In genomic region chr15:103060021-103060340, GRCm38 (mm10) we compare ENCODE assay signal across 12 mouse cellular contexts. TPM values are rescaled to one million over a fixed set of nuclear protein-coding genes. Genes with fewer than 3 reads are reported as not detected.
DNase-seq lines count a peak whose midpoint lies in the region; ATAC-seq and TF ChIP-seq lines count a peak whose summit lies in the region.
"Had no signal": no experiment of that assay in that cellular context is flagged by ENCODE, and none has a peak within 500 bp of the region (broad histone marks: within the 10 kb centered on the region; RNA-seq: fewer than 3 reads in every experiment).

No protein-coding gene starts in this region.

- H3K4me2 ChIP-seq in lung, embryonic 14.5 days: peak overlapping the region; percentile 53; the same call in 1 of the 2 replicates
- H3K4me2 ChIP-seq in lung, postnatal 0 days (replicated peaks; ENCODE audit: low read depth, low read length): no peak overlapping the region
- H3K4me2 ChIP-seq in stomach, embryonic 14.5 days (replicated peaks; ENCODE audit: low read depth, low read length): peak overlapping the region; percentile 76

- no peak for ATAC-seq in lung, embryonic 14.5 days (ENCODE audit: insufficient read depth)
- ATAC-seq in lung, postnatal 0 days: no peak
- ATAC-seq in stomach, embryonic 14.5 days (ENCODE audit: insufficient number of reproducible peaks, insufficient read depth, low FRiP score, low read depth): no peak; the same call in 1 of the 2 replicates
- ATAC-seq: activated CD4-positive, CD25-positive, alpha-beta regulatory T cell, adult 4 months had no signal

- TF ChIP-seq EP300 in lung, postnatal 0 days (IDR thresholded peaks at IDR 0.05): no peak

- intact Hi-C loops in left cerebral cortex, postnatal 4 days (cut with DNase I): no loop called here

- H3K4me1 ChIP-seq in lung, embryonic 14.5 days (ENCODE audit: insufficient read depth): peaks cover 5% of the 10 kb centered on the region; the same call in 1 of the 2 replicates
- H3K4me1 ChIP-seq in lung, postnatal 0 days (ENCODE audit: insufficient read depth, low read depth, low read length): no peaks in the 10 kb centered on the region
- H3K4me1 ChIP-seq in limb, embryonic 10.5 days: peaks cover 64% of the 10 kb centered on the region
- H3K4me1 ChIP-seq in stomach, embryonic 14.5 days (ENCODE audit: control insufficient read depth, insufficient read depth, low read length): peaks cover 25% of the 10 kb centered on the region

- H3K27ac ChIP-seq in lung, embryonic 14.5 days (ENCODE audit: low read depth): peak overlapping the region; percentile 0; the same call in 1 of the 2 replicates
- H3K27ac ChIP-seq in lung, postnatal 0 days (ENCODE audit: low read length): no peak overlapping the region
- peak overlapping the region; percentile 86 for H3K27ac ChIP-seq in limb, embryonic 10.5 days
- peak overlapping the region; percentile 98 for H3K27ac ChIP-seq in stomach, embryonic 14.5 days (ENCODE audit: low read length)

- DNase-seq in adrenal gland, postnatal 10 days: peak; percentile 32
- no peak for DNase-seq in adrenal gland, adult 2 months
- no peak for DNase-seq in lung, embryonic 14.5 days
- DNase-seq in lung, postnatal 0 days (ENCODE audit: low spot score): no peak
- peak; percentile 67 for DNase-seq in limb, embryonic 10.5 days (ENCODE audit: low spot score)
- no peak for DNase-seq in right cerebral cortex, postnatal 10 days (ENCODE audit: low spot score in 2 of 2)
- no peak for DNase-seq in left cerebral cortex, postnatal 4 days
- DNase-seq: lung, postnatal 36 days; right cerebral cortex, adult 18-20 months had no signal

- no peak overlapping the region for H3K4me3 ChIP-seq in lung, embryonic 14.5 days (ENCODE audit: low read depth, low read length)
- H3K4me3 ChIP-seq in lung, postnatal 0 days (ENCODE audit: low read depth, low read length): no peak overlapping the region
- peak overlapping the region; percentile 42 for H3K4me3 ChIP-seq in limb, embryonic 10.5 days
- peak overlapping the region; percentile 31 for H3K4me3 ChIP-seq in stomach, embryonic 14.5 days (ENCODE audit: low read depth, low read length)

- 26% methylated on average over 11 of the region's 11 CpGs for WGBS in lung, embryonic 14.5 days
- 29% methylated on average over 11 of the region's 11 CpGs for WGBS in lung, postnatal 0 days
- 0% methylated on average over 11 of the region's 11 CpGs for WGBS in limb, embryonic 10.5 days
- WGBS in stomach, embryonic 14.5 days: 17% methylated on average over 11 of the region's 11 CpGs

- no peak overlapping the region; the same call in 1 of the 2 replicates for H3K9ac ChIP-seq in lung, embryonic 14.5 days
- H3K9ac ChIP-seq in lung, postnatal 0 days (replicated peaks; ENCODE audit: low read depth): no peak overlapping the region
- H3K9ac ChIP-seq in stomach, embryonic 14.5 days (replicated peaks; ENCODE audit: low read depth, low read length): peak overlapping the region; percentile 57

- TF ChIP-seq CTCF in lung, embryonic 14.5 days (IDR thresholded peaks at IDR 0.05; ENCODE audit: low read depth): no peak
- TF ChIP-seq CTCF in lung, postnatal 0 days (IDR thresholded peaks at IDR 0.05): no peak

- H3K36me3 ChIP-seq in lung, embryonic 14.5 days (ENCODE audit: insufficient read depth): no peaks in the 10 kb centered on the region
- no peaks in the 10 kb centered on the region for H3K36me3 ChIP-seq in lung, postnatal 0 days (ENCODE audit: insufficient read depth, low read length)
- no peaks in the 10 kb centered on the region for H3K36me3 ChIP-seq in limb, embryonic 10.5 days
- H3K36me3 ChIP-seq in stomach, embryonic 14.5 days (ENCODE audit: control insufficient read depth, insufficient read depth, low read length): no peaks in the 10 kb centered on the region

- H3K9me3 ChIP-seq in lung, embryonic 14.5 days (ENCODE audit: low read depth, low read length): no peaks in the 10 kb centered on the region
- H3K9me3 ChIP-seq in lung, postnatal 0 days (ENCODE audit: low read length): no peaks in the 10 kb centered on the region
- H3K9me3 ChIP-seq in limb, embryonic 10.5 days (replicated peaks): no peaks in the 10 kb centered on the region
- no peaks in the 10 kb centered on the region for H3K9me3 ChIP-seq in stomach, embryonic 14.5 days (ENCODE audit: control insufficient read depth, low read depth, low read length)

- H3K27me3 ChIP-seq in lung, embryonic 14.5 days (ENCODE audit: insufficient read depth, low read length): peaks cover 62% of the 10 kb centered on the region
- peaks cover 46% of the 10 kb centered on the region for H3K27me3 ChIP-seq in lung, postnatal 0 days (replicated peaks; ENCODE audit: insufficient read depth, low read length)
- H3K27me3 ChIP-seq in limb, embryonic 10.5 days (ENCODE audit: low read depth, poor library complexity, severe bottlenecking): peaks cover 97% of the 10 kb centered on the region
- H3K27me3 ChIP-seq in stomach, embryonic 14.5 days (ENCODE audit: control insufficient read depth, insufficient read depth, low read length): no peaks in the 10 kb centered on the region

RNA-seq across cellular contexts. Expression of gene Hoxc4, which starts 41.2 kb away (rescaled TPM):
- 1 to 10 TPM; 6.1 to 9.2 TPM for total RNA-seq in adrenal gland, postnatal 10 days (2021)
- total RNA-seq in adrenal gland, adult 2 months (2021): 10 to 100 TPM in 1 of 2 experiments, 1 to 10 TPM in 1; 5.1 to 12.4 TPM
- 8.8 and 9.6 TPM in 2 replicates for polyA plus RNA-seq in adrenal gland, adult 2 months (2012; rRNA removed)
- polyA plus RNA-seq in lung, embryonic 14.5 days (2014; fragmentation: Nextera tagmentation; extraction: Ambion mirVana): 1.5 and 2.1 TPM in 2 replicates
- polyA plus RNA-seq in lung, postnatal 0 days (2015; fragmentation: Nextera tagmentation; extraction: Ambion mirVana): 0.21 and 0.23 TPM in 2 replicates
- 9.1 and 9.8 TPM in 2 replicates for polyA plus RNA-seq in limb, embryonic 10.5 days (2016; fragmentation: Nextera tagmentation; extraction: Ambion mirVana)
- 23.4 and 26.5 TPM in 2 replicates for polyA plus RNA-seq in stomach, embryonic 14.5 days (2014; fragmentation: Nextera tagmentation; extraction: Ambion mirVana)
- total RNA-seq in left cerebral cortex, postnatal 4 days (2021): not detected
- total RNA-seq: left cerebral cortex, postnatal 10 days had no signal
- polyA plus RNA-seq: activated CD4-positive, CD25-positive, alpha-beta regulatory T cell, adult 4 months had no signal

Comparison
In these comparisons a context has a peak if more than half of its experiments do, and no peak if none do; other contexts are left out.
1. DNase-seq: peak in adrenal gland, postnatal 10 days (single experiment) and limb, embryonic 10.5 days (single experiment); none in adrenal gland, adult 2 months (single experiment), lung, embryonic 14.5 days (single experiment), lung, postnatal 0 days (single experiment), right cerebral cortex, postnatal 10 days (0 of 2) and left cerebral cortex, postnatal 4 days (single experiment).
2. H3K4me3 ChIP-seq: peak in limb, embryonic 10.5 days (single experiment) and stomach, embryonic 14.5 days (single experiment); none in lung, embryonic 14.5 days (single experiment) and lung, postnatal 0 days (single experiment).